Mouse (Mus musculus): ENCODE measurements around the gene Hpcal1. TPM values are rescaled to one million over a fixed set of nuclear protein-coding genes. Genes with fewer than 3 reads are reported as not detected.

Hpcal1 gene
- polyA plus RNA-seq, 1 experiment from 2014 or later, result 31.4 TPM

DNA sequence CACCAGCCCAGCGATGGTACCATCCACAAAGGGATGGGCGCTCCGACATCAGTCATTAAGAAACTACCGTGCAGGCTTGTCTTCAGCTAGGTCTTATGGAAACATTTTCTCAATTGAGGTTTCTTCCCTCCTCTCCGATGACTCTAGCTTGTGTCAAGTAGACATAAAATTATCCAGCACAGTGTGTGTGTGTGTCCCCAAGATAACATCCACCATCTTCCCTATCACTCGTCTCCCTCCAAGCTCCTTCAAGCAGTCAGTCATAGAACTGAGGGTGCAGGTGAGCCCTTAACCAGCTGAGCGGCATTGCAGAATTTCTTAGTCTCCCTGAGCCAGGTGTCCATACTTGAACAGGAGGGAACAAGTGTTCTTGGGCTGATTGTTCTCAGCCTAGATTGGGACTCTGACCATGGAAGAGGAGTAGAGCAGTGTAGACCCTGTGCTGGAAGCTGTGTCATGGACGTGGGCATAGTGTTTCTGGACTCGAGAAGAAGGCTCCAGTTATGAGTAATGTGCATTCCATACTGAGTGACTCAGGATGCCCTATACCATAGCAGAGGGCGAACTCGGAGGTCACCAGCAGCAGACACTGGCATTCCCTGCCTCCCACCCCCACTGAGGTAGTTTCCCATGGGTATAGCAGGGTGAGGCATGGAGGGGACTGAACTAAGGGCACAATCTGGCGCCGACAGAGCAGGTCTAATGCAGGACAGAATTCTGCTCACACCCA, 32.0 kb downstream of the Hpcal1 start:
- H3K4me2 ChIP-seq, result no peak overlapping the region
- no peak for ATAC-seq
- no peak overlapping the region for H3K4me3 ChIP-seq
- H3K9me3 ChIP-seq (replicated peaks), result no peaks in the 10 kb centered on the region
- H3K36me3 ChIP-seq (ENCODE audit: poor library complexity, severe bottlenecking), result no peaks in the 10 kb centered on the region
- no peak overlapping the region for H3K27ac ChIP-seq
- peaks cover 25% of the 10 kb centered on the region for H3K4me1 ChIP-seq
- H3K9ac ChIP-seq, result no peak overlapping the region
- no peaks in the 10 kb centered on the region for H3K27me3 ChIP-seq
- 95% methylated on average over 13 of the region's 13 CpGs for WGBS

DNA sequence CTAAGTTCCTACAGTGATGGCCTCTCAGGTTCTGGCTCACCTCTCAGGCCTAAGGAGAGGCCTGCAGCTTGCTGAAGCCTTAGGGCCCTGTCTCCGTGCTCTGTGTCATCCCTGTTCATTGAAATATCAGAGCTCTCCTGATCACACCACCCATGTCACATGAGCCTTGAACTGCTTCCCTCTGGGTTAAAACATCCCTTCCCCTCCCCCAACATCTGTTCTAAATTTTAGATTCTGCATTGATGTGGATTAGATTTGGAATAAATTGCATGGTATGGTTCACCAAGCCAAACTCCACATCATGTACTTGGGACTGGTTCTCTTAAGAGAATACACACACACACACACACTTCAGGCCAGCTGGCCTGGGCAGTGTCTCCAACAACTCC, 32.5 kb downstream of the Hpcal1 start:
- Histone ChIP-seq H3K4me3 (no peak overlapping the region), H3K4me2 (no peak overlapping the region), H3K36me3 (ENCODE audit: poor library complexity, severe bottlenecking) (no peaks in the 10 kb centered on the region), H3K27me3 (no peaks in the 10 kb centered on the region), H3K27ac (no peak overlapping the region), H3K9me3 (replicated peaks) (no peaks in the 10 kb centered on the region), H3K9ac (no peak overlapping the region), H3K4me1 (peaks cover 30% of the 10 kb centered on the region)
- no peak for ATAC-seq
- WGBS, result 91% methylated on average over 1 of the region's 1 CpGs

DNA sequence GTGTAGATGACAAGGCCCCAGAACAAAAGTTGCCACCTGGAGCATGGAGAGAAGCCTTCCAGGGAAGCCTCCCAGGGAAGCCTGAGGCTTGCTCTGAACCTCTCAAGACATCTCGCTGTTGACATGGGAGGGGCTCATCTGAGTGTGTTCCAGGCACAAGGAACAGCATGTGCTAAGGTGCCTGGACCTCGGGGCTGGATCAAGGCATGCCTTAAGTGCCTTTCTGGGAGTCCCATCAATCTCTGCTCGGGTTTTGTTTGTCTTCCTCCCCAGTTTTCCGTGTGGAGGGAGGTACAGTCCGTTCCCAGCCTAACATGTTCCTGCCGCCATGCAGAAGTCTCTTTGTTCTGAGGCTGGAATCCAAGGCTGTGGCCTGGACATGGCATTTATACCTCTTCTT, 33.3 kb downstream of the Hpcal1 start:
- Histone ChIP-seq H3K4me2 (no peak overlapping the region), H3K4me3 (no peak overlapping the region), H3K9ac (no peak overlapping the region), H3K9me3 (replicated peaks) (no peaks in the 10 kb centered on the region), H3K27ac (no peak overlapping the region), H3K36me3 (ENCODE audit: poor library complexity, severe bottlenecking) (no peaks in the 10 kb centered on the region), H3K4me1 (peaks cover 34% of the 10 kb centered on the region), H3K27me3 (no peaks in the 10 kb centered on the region)
- WGBS, result 81% methylated on average over 6 of the region's 6 CpGs
- ATAC-seq, result no peak

DNA sequence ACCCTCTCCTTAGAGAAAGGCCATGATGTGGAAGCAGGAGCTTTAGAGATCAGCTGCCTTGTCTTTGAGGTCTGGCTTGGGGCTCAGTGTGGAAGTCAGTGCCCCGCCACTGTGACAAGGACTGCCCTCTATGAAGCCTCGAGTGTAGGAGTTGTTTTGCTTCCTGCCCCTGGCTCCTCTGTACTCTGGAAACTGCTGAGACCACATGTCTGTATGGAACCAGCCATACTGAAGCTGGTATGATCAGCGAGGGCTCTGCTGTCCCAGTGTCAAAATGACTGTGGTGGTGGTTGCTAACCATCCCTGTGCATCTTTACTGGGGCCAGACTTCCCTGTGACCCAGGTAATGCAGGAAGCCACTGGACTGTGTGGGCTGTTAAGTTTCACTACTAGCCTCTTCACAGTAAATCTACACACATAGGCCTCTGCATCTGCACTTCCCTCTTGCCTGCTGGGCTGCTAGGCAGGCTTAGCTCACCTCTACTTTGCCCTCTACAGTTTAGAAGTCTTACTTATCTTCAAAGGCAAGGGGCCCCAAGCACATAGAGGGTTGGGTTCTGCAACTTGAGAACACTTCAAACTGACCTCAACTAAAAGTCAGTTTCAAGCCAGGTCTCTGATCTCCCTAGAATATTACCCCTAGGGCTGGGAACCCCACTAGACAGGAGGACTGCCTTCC, 33.9 kb downstream of the Hpcal1 start:
- H3K9ac ChIP-seq, result no peak overlapping the region
- ATAC-seq, result no peak
- 79% methylated on average over 3 of the region's 3 CpGs for WGBS
- peaks cover 37% of the 10 kb centered on the region for H3K4me1 ChIP-seq
- H3K27me3 ChIP-seq, result no peaks in the 10 kb centered on the region
- no peak overlapping the region for H3K27ac ChIP-seq
- H3K9me3 ChIP-seq (replicated peaks), result no peaks in the 10 kb centered on the region
- no peaks in the 10 kb centered on the region for H3K36me3 ChIP-seq (ENCODE audit: poor library complexity, severe bottlenecking)
- H3K4me3 ChIP-seq, result no peak overlapping the region
- H3K4me2 ChIP-seq, result no peak overlapping the region

DNA sequence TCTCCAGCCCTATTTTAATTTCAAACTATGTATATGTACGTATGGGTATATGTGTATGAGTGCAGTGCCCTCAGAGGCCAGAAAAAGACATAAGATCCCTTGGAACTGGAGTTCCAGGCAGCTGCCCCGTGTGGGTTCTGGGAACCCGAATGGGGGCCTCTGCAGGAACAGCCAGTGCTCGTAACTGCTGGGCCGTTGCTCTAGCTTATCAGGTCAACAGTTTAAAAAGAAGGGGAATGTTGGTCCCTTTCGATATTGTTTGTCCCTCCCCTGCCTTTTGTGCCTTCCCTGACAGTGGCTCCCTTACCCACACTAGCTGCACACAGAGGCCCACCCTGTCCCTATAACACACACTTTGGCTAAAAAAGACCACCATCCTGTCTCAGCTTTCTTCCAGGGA, 34.9 kb downstream of the Hpcal1 start:
- 71% methylated on average over 6 of the region's 6 CpGs for WGBS
- Histone ChIP-seq H3K36me3 (ENCODE audit: poor library complexity, severe bottlenecking) (no peaks in the 10 kb centered on the region), H3K4me3 (no peak overlapping the region), H3K4me2 (no peak overlapping the region), H3K27ac (no peak overlapping the region), H3K4me1 (peaks cover 37% of the 10 kb centered on the region), H3K9me3 (replicated peaks) (no peaks in the 10 kb centered on the region), H3K27me3 (no peaks in the 10 kb centered on the region), H3K9ac (no peak overlapping the region)
- no peak for ATAC-seq

DNA sequence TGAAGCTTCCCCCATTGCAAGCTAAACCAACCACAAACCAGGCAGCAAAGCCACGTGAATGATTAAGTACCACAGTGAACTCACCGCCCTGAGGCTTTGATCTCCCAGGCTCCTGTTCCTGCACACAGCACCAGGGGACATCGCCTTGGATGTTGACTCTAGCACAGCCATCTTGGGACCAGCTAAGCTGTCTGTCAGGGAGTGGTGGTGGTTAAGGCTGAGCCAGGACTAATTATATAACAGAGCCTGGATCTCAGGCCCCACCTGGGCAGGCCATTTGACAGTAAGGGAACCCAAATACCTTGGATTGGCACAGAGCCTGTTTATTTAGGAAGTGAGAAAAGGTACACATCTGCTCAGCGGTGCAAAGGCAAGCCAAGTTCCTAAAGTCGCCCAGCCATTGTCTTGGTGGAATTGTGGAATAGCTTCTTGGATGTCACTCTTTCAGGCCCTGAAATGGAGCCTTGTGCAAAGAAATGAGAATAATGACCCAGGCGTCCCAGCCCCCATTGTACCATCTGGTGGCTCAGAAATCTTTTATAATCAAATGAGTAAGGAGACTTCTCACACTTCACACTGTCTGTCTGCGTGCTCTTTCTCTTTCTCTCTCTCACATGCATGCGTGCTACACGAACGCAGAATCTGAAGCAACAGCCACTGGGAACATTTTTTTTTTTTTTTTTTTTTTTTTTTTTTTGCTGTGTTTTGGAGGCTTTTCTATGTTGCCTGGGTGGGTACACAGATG, 36.1 kb downstream of the Hpcal1 start:
- peak overlapping the region; percentile 54 for H3K27ac ChIP-seq
- H3K27me3 ChIP-seq, result no peaks in the 10 kb centered on the region
- 39% methylated on average over 7 of the region's 10 CpGs for WGBS
- H3K9me3 ChIP-seq (replicated peaks), result no peaks in the 10 kb centered on the region
- H3K4me3 ChIP-seq, result no peak overlapping the region
- H3K4me1 ChIP-seq, result peaks cover 32% of the 10 kb centered on the region
- H3K9ac ChIP-seq, result no peak overlapping the region
- H3K4me2 ChIP-seq, result no peak overlapping the region
- H3K36me3 ChIP-seq (ENCODE audit: poor library complexity, severe bottlenecking), result no peaks in the 10 kb centered on the region
- peak; percentile 44; the same call in 1 of the 2 replicates for ATAC-seq

DNA sequence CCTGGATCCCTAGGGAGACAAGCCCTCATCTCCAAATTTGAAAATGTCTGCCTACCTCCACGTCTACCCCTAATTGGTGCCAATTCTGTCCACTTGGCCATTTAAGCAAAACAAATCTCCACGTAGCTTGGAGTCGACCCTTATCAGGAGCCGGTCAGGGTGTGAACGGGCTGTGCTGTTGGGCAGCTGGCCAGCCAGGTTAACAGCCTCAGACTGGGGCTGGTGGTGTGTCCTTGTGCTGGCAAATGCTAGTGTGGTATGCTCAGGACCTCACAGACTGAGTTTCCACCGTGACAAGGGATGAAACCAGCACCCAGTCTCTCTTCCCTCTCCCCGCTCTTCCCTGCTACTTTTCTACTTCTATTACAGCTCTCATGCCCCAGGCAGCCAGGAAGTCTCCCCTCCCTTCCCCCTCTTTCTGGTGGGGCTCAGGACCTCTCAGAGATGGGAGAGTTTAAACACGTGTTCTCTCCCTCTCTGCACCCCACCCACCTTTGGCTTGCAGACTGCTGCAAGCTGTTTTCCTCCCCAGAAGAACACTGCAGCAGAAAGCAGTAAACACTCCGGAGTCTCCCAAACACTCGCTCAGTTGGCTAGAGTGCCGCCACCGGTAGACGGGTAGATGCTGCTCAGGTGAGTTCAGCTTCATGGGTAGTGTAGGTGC, 37.2 kb downstream of the Hpcal1 start:
- Histone ChIP-seq H3K9ac (no peak overlapping the region), H3K9me3 (replicated peaks) (no peaks in the 10 kb centered on the region), H3K27me3 (no peaks in the 10 kb centered on the region), H3K4me2 (no peak overlapping the region), H3K36me3 (ENCODE audit: poor library complexity, severe bottlenecking) (no peaks in the 10 kb centered on the region), H3K27ac (peak overlapping the region; percentile 54; the same call in 1 of the 2 replicates), H3K4me3 (no peak overlapping the region), H3K4me1 (peaks cover 37% of the 10 kb centered on the region)
- ATAC-seq, result no peak
- 75% methylated on average over 13 of the region's 13 CpGs for WGBS

DNA sequence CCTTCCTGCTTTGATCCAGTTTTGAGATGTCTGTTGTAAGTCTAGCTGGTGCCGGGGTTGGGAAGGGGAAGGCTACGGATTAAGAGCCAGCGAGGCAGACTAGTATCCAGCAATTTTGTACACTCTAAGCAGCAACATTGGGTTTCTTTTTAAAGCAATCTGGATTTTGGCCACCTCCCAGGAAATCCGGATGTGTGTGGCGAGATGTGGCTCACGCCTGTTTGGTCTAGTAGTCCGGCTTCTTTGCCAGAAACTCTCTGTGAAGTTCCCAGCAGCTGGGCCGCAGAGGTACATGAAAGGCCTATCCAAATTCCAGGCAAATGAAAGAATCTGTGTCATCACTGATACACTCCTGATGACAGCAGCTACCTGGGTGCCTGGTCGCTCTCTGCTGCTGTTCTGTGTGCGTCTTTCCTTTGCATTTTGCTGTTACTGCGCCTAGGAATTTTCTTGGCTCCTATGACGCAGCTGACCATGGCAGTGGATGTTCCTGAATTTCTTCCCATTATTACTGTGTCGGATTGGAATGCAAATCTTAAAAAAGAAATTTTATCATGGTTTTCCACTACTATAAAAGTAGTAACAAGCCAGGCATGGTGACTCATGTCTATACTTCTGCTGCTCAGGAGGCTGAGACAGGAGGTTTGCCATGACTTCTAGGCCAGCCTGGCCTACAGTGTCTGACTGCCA, 38.7 kb downstream of the Hpcal1 start:
- Histone ChIP-seq H3K4me3 (no peak overlapping the region), H3K9ac (no peak overlapping the region), H3K4me2 (no peak overlapping the region), H3K9me3 (replicated peaks) (no peaks in the 10 kb centered on the region), H3K27ac (no peak overlapping the region), H3K36me3 (ENCODE audit: poor library complexity, severe bottlenecking) (no peaks in the 10 kb centered on the region), H3K4me1 (peaks cover 37% of the 10 kb centered on the region), H3K27me3 (no peaks in the 10 kb centered on the region)
- WGBS, result 83% methylated on average over 13 of the region's 13 CpGs
- no peak for ATAC-seq

DNA sequence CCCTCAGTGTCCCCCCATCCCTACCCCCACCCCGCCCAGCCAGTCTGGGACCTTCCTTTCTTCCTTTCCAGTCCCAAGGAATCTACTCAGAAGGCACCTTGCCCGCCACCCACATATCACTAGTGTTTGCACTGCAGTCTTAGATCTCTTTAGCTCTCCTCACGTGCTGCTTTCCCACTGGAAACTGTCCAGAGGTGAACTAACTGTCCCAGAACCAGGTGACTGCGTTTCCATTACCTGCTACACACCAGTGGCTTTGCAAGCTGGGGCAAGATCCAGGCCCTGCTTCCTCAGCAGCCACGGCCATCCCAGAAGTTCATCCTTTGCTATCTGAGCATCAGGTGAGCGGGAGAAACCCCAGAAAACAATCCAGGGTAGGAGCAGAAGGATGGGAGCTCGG, 41.4 kb downstream of the Hpcal1 start:
- Histone ChIP-seq H3K4me1 (peaks cover 22% of the 10 kb centered on the region), H3K4me3 (no peak overlapping the region), H3K4me2 (no peak overlapping the region), H3K9ac (no peak overlapping the region), H3K27ac (no peak overlapping the region), H3K9me3 (replicated peaks) (no peaks in the 10 kb centered on the region), H3K27me3 (no peaks in the 10 kb centered on the region), H3K36me3 (ENCODE audit: poor library complexity, severe bottlenecking) (no peaks in the 10 kb centered on the region)
- 89% methylated on average over 7 of the region's 7 CpGs for WGBS
- no peak for ATAC-seq

DNA sequence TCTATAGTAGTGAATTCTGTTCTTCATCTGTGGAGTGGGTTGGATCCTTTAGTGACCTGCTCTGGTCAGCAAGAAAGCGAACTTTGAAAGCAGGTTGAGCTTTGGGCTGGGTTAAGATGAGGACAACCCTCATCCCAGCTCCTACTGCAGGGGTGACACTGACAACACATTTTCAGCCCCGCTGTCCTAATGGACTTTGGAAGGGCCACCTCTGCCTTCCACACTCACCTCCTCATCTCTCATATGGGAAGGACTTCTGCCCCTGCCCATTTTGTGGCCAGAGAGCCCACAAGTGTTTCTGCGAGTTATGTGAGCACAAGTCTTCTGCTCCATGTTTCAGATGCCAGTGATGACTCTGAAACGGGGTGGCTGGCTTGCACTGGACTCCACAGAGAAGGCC, 41.9 kb downstream of the Hpcal1 start:
- no peak overlapping the region for H3K4me2 ChIP-seq
- peaks cover 17% of the 10 kb centered on the region for H3K4me1 ChIP-seq
- no peak overlapping the region for H3K4me3 ChIP-seq
- no peaks in the 10 kb centered on the region for H3K9me3 ChIP-seq (replicated peaks)
- no peak for ATAC-seq
- no peak overlapping the region for H3K27ac ChIP-seq
- 91% methylated on average over 4 of the region's 4 CpGs for WGBS
- no peaks in the 10 kb centered on the region for H3K36me3 ChIP-seq (ENCODE audit: poor library complexity, severe bottlenecking)
- no peak overlapping the region for H3K9ac ChIP-seq
- no peaks in the 10 kb centered on the region for H3K27me3 ChIP-seq

DNA sequence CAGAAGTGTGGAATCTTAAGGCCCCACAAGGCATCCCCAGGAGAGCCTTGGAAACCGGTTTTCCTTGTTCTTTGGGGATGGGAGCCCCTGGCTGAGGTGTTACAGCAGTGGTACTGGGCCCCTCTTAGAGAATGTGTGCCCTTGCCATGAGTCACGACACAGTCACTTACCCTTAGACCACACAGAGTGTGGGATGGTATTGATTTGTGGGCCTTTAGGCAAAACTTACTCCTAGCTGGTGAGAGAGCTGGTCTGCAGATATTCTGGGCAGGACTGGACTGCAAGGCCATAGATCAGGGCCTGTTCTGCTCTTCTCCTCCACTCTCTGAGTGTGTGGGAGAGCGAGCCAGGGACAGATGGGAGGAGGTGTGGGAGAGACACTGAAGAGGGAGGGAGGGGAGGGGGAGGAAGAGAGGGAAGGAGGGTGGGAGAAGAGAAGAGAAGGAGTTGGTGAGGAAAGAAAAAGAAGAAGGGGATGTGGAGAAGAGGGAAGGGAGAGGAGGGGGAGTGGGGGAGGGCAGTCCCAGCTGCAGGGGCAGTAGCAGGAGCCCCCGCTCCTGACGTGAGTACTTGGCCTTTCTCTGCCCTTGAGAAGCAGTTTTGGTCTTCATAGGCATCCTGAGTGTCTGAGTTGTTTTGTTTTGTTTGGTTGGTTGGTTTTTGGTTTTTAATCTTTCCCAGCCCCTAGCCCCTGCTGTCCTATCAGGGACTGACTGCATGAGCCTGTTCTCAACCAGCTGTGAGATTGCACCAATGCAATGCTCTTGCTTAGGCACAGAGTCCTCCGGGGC, 42.7 kb downstream of the Hpcal1 start:
- no peak overlapping the region for H3K9ac ChIP-seq
- WGBS, result 56% methylated on average over 6 of the region's 6 CpGs
- no peak for ATAC-seq

More for the DNA sequence above, 42.7 kb downstream of the Hpcal1 start:
- H3K4me1 ChIP-seq, result peaks cover 11% of the 10 kb centered on the region
- no peaks in the 10 kb centered on the region for H3K9me3 ChIP-seq (replicated peaks)
- no peaks in the 10 kb centered on the region for H3K36me3 ChIP-seq (ENCODE audit: poor library complexity, severe bottlenecking)
- no peaks in the 10 kb centered on the region for H3K27me3 ChIP-seq
- no peak overlapping the region for H3K4me3 ChIP-seq
- no peak overlapping the region for H3K27ac ChIP-seq
- H3K4me2 ChIP-seq, result no peak overlapping the region

Data from forebrain, embryonic 13.5 days (tissue).